ENCODE assay signal across 17 mouse cellular contexts in genomic region chr10:99384366-99384765, GRCm38 (mm10).
"Had no signal": no experiment of that assay in that cellular context is flagged by ENCODE, and none has a peak within 500 bp of the region (broad histone marks: within the 10 kb centered on the region; RNA-seq: fewer than 3 reads in every experiment).

No protein-coding gene starts in this region.

- H3K4me2 ChIP-seq: lung, embryonic 15.5 days; midbrain, embryonic 11.5 days; midbrain, embryonic 13.5 days; midbrain, embryonic 15.5 days; neural tube, embryonic 12.5 days had no signal

- ATAC-seq: liver, postnatal 0 days; lung, postnatal 0 days; midbrain, embryonic 13.5 days; midbrain, embryonic 15.5 days had no signal

- H3K9me3 ChIP-seq: lung, embryonic 15.5 days; megakaryocyte, embryonic 14.5 days; midbrain, embryonic 13.5 days; midbrain, embryonic 15.5 days; neural tube, embryonic 12.5 days had no signal

- H3K4me1 ChIP-seq: lung, embryonic 15.5 days; midbrain, embryonic 13.5 days; midbrain, embryonic 15.5 days; neural tube, embryonic 12.5 days had no signal

- DNase-seq: liver, postnatal 0 days; lung, adult 2 months; lung, postnatal 14 days; right cerebral cortex, postnatal 25 days; right cerebral cortex, postnatal 4 days; spleen, adult 18-20 months; thymus, adult 2 months; thymus, postnatal 25 days; thymus, postnatal 4 days had no signal

- H3K36me3 ChIP-seq: lung, embryonic 15.5 days; midbrain, embryonic 13.5 days; midbrain, embryonic 15.5 days; neural tube, embryonic 12.5 days had no signal

- H3K9ac ChIP-seq: liver, postnatal 0 days; lung, embryonic 15.5 days; midbrain, embryonic 13.5 days; midbrain, embryonic 15.5 days; neural tube, embryonic 12.5 days had no signal

- H3K4me3 ChIP-seq: lung, embryonic 15.5 days; megakaryocyte, embryonic 14.5 days; midbrain, embryonic 13.5 days; midbrain, embryonic 15.5 days; neural tube, embryonic 12.5 days had no signal

- H3K27ac ChIP-seq: lung, embryonic 15.5 days; macrophage; midbrain, embryonic 13.5 days; midbrain, embryonic 15.5 days; neural tube, embryonic 12.5 days had no signal

- H3K27me3 ChIP-seq: lung, embryonic 15.5 days; midbrain, embryonic 15.5 days; neural tube, embryonic 12.5 days had no signal
